Mouse (Mus musculus): ENCODE measurements around the gene Lnpep.

DNA sequence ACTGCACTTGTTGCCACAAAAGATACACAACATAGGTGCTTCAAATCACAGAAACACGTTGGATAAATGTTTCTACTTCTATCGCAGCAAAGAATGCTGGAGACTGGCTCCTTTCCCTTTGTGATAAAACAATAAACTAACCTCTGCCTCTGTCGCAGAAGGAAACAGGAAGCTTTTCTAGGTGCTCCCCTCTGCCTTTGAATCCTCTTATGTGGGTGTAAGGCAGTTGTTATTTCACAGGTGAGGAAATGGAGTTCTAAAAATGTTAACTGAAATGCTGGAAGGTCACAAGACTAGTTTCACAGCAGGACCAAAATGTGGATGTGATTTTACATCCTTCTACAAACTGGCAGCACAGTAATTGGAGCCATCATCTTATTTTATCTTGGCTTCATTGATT is 11.3 kb upstream of the Lnpep start:
- TF ChIP-seq CTCF (IDR thresholded peaks at IDR 0.05; ENCODE audit: control insufficient read depth, insufficient read depth, low read length) (no peak), POLR2A (IDR thresholded peaks at IDR 0.05; ENCODE audit: borderline replicate concordance, control insufficient read depth, low read depth, low read length) (no peak)

All from bone marrow, adult 2 months (tissue).